9 mouse cellular contexts compared by ENCODE assay signal in genomic region chr6:137629603-137630231, GRCm38 (mm10). TPM values are rescaled to one million over a fixed set of nuclear protein-coding genes. Genes with fewer than 3 reads are reported as not detected.
DNase-seq lines count a peak whose midpoint lies in the region; ATAC-seq lines count a peak whose summit lies in the region.
"Had no signal": no experiment of that assay in that cellular context is flagged by ENCODE, and none has a peak within 500 bp of the region (broad histone marks: within the 10 kb centered on the region; RNA-seq: fewer than 3 reads in every experiment).

No protein-coding gene starts in this region.

- WGBS in kidney, embryonic 15.5 days, result 65% methylated on average over 13 of the region's 13 CpGs
- 74% methylated on average over 13 of the region's 13 CpGs for WGBS in embryonic facial prominence, embryonic 10.5 days
- WGBS in hindbrain, embryonic 12.5 days, result 45% methylated on average over 13 of the region's 13 CpGs
- 35% methylated on average over 13 of the region's 13 CpGs for WGBS in midbrain, embryonic 13.5 days

- 0 out of 2 replicates have a peak, but pooled peaks have one; percentile 33 for ATAC-seq in kidney, embryonic 15.5 days (replicated peaks; ENCODE audit: low FRiP score)
- ATAC-seq in hindbrain, embryonic 12.5 days (ENCODE audit: low FRiP score), result peak; percentile 68; the same call in 1 of the 2 replicates
- peak; percentile 71 for ATAC-seq in midbrain, embryonic 13.5 days
- no peak for ATAC-seq in megakaryocyte-erythroid progenitor cell, adult 5-6 weeks (replicated peaks; ENCODE audit: low FRiP score, low TSS enrichment, poor library complexity, severe bottlenecking)

- DNase-seq in kidney, adult 11 months, result no peak
- DNase-seq in embryonic facial prominence, embryonic 10.5 days (ENCODE audit: low spot score), result no peak
- no peak for DNase-seq in layer of hippocampus, postnatal 36 days
- no peak for DNase-seq in spleen, postnatal 14 days (ENCODE audit: low spot score in 2 of 2)
- DNase-seq: thymus, postnatal 36 days had no signal

- no peak overlapping the region for H3K27ac ChIP-seq in kidney, embryonic 15.5 days
- H3K27ac ChIP-seq in embryonic facial prominence, embryonic 10.5 days (replicated peaks), result peak overlapping the region; percentile 19; the same call in 1 of the 2 replicates
- H3K27ac ChIP-seq in hindbrain, embryonic 12.5 days, result peak overlapping the region; percentile 49; the same call in 1 of the 2 replicates
- no peak overlapping the region for H3K27ac ChIP-seq in midbrain, embryonic 13.5 days

- no peaks in the 10 kb centered on the region for H3K9me3 ChIP-seq in kidney, embryonic 15.5 days (replicated peaks)
- no peaks in the 10 kb centered on the region for H3K9me3 ChIP-seq in embryonic facial prominence, embryonic 10.5 days
- no peaks in the 10 kb centered on the region for H3K9me3 ChIP-seq in hindbrain, embryonic 12.5 days (replicated peaks)
- no peaks in the 10 kb centered on the region for H3K9me3 ChIP-seq in midbrain, embryonic 13.5 days

- H3K27me3 ChIP-seq in kidney, embryonic 15.5 days, result no peaks in the 10 kb centered on the region
- H3K27me3 ChIP-seq in embryonic facial prominence, embryonic 10.5 days (replicated peaks; ENCODE audit: low read depth, poor library complexity, severe bottlenecking), result no peaks in the 10 kb centered on the region
- H3K27me3 ChIP-seq in hindbrain, embryonic 12.5 days, result no peaks in the 10 kb centered on the region
- H3K27me3 ChIP-seq in midbrain, embryonic 13.5 days, result no peaks in the 10 kb centered on the region

- H3K4me2 ChIP-seq in kidney, embryonic 15.5 days, result no peak overlapping the region
- no peak overlapping the region for H3K4me2 ChIP-seq in hindbrain, embryonic 12.5 days (replicated peaks)
- 0 out of 2 replicates have a peak overlapping the region, but pooled peaks have one; percentile 7 for H3K4me2 ChIP-seq in midbrain, embryonic 13.5 days (replicated peaks)

- H3K9ac ChIP-seq in kidney, embryonic 15.5 days, result no peak overlapping the region
- H3K9ac ChIP-seq in hindbrain, embryonic 12.5 days, result no peak overlapping the region
- H3K9ac ChIP-seq in midbrain, embryonic 13.5 days (replicated peaks), result no peak overlapping the region

- H3K4me1 ChIP-seq in kidney, embryonic 15.5 days, result peaks cover 4% of the 10 kb centered on the region; the same call in 1 of the 2 replicates
- peaks cover 27% of the 10 kb centered on the region for H3K4me1 ChIP-seq in embryonic facial prominence, embryonic 10.5 days
- H3K4me1 ChIP-seq in hindbrain, embryonic 12.5 days, result peaks cover 15% of the 10 kb centered on the region
- peaks cover 6% of the 10 kb centered on the region; the same call in 1 of the 2 replicates for H3K4me1 ChIP-seq in midbrain, embryonic 13.5 days (replicated peaks)

- H3K36me3 ChIP-seq in kidney, embryonic 15.5 days, result no peaks in the 10 kb centered on the region
- H3K36me3 ChIP-seq in embryonic facial prominence, embryonic 10.5 days (replicated peaks), result no peaks in the 10 kb centered on the region
- no peaks in the 10 kb centered on the region for H3K36me3 ChIP-seq in hindbrain, embryonic 12.5 days
- no peaks in the 10 kb centered on the region for H3K36me3 ChIP-seq in midbrain, embryonic 13.5 days

- no peak overlapping the region for H3K4me3 ChIP-seq in kidney, embryonic 15.5 days (replicated peaks)
- no peak overlapping the region for H3K4me3 ChIP-seq in embryonic facial prominence, embryonic 10.5 days
- H3K4me3 ChIP-seq in hindbrain, embryonic 12.5 days, result no peak overlapping the region
- H3K4me3 ChIP-seq in midbrain, embryonic 13.5 days (replicated peaks), result no peak overlapping the region

RNA-seq across cellular contexts. Expression of gene Eps8, which starts 25.0 kb away (rescaled TPM):
- 30.5 and 31.1 TPM in 2 replicates for polyA plus RNA-seq in kidney, embryonic 15.5 days (2015; fragmentation: Nextera tagmentation; extraction: Ambion mirVana)
- polyA plus RNA-seq in embryonic facial prominence, embryonic 10.5 days (2016; fragmentation: Nextera tagmentation; extraction: Ambion mirVana), result 7.4 and 8.2 TPM in 2 replicates
- polyA plus RNA-seq in hindbrain, embryonic 12.5 days (2016; fragmentation: Nextera tagmentation; extraction: Ambion mirVana), result 11.9 and 13.6 TPM in 2 replicates
- polyA plus RNA-seq in midbrain, embryonic 13.5 days (2015; fragmentation: Nextera tagmentation; extraction: Ambion mirVana), result 11.3 and 13.0 TPM in 2 replicates
- 10 to 100 TPM; 43.3 to 47.7 TPM for total RNA-seq in layer of hippocampus, postnatal 36 days (2021)
- total RNA-seq in megakaryocyte-erythroid progenitor cell, adult 5-6 weeks (2014; fragmentation: Nextera tagmentation), result 0.69 and 0.92 TPM in 2 replicates
- 1.7 TPM in 1 of 2 replicates, not detected in the other for total RNA-seq in megakaryocyte-erythroid progenitor cell, adult 5-6 weeks (2017)

Comparison
In these comparisons a context has a peak if more than half of its experiments do, and no peak if none do; other contexts are left out.
1. H3K27ac ChIP-seq: peak in embryonic facial prominence, embryonic 10.5 days (single experiment) and hindbrain, embryonic 12.5 days (single experiment); none in kidney, embryonic 15.5 days (single experiment) and midbrain, embryonic 13.5 days (single experiment).